Mouse (Mus musculus) heart, postnatal 10 days (tissue): ENCODE data around the gene Klc1. TPM values are rescaled to one million over a fixed set of nuclear protein-coding genes. Genes with fewer than 3 reads are reported as not detected.

Experiments used
- DNase-seq, 2 experiments: peaks; one replicate each; pipeline ENCODE4 v3.0.0; 2021
- intact Hi-C: fragments of 180-260 bp; cut with DNase I; formaldehyde crosslinking; loops from one replicate; pipeline ENCODE4 v1.15.1; 2025
- total RNA-seq, 2 experiments: library from RNA; stranded (reverse); gene quantifications; 2 replicates each; pipeline ENCODE4 v1.2.3; 2021

Gene Klc1
- total RNA-seq, 2 experiments from 2014 or later: 151 to 166 TPM

DNA sequence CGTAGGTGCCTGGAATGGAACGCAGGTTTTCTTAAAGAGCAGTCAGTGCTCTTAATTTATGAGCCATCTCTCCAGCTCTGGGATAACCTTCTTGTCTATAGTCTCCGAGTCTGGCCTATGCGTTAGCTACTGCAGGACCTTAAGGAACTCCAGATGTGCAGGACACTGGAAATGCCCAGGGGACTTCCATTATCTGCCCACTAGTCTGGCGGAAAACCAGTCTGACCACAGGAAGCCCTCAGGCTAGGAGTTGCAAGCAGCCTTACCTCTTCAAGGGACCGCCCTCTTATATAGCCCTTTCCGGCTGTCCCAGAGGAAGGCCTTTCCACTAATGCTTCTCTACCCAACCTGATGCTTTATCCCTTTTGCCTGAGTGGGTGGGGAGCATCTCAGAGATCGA lies 17.3 kb upstream of the Klc1 start:
- DNase-seq: no peak
- intact Hi-C loops: loop anchor here (5.0 kb wide), 1 partner anchor 206 kb away; no protein-coding TSS in a partner anchor

DNA sequence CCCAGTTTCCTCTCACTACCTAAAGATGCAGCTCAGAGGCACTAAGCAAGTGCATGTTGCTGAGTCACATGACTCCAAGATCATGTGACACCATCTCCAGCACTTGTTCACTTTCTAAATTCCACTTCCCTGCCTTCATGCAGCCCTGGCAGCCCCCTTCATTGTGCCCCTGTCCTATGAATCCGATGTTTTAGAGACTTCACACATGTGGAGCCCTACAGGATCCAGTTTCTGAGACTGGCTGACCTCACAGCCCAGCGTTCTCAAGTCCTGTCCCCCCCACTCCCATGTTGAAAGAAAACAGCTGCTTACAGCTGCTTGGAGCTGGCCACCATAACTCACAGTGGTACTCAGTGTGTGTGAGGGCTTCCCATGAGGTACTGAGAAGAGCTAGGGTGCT lies 15.2 kb upstream of the Klc1 start:
- intact Hi-C loops: loop anchor here (5.0 kb wide), 1 partner anchor 204 kb away; no protein-coding TSS in a partner anchor
- peak; percentile 71 to 74 for DNase-seq

DNA sequence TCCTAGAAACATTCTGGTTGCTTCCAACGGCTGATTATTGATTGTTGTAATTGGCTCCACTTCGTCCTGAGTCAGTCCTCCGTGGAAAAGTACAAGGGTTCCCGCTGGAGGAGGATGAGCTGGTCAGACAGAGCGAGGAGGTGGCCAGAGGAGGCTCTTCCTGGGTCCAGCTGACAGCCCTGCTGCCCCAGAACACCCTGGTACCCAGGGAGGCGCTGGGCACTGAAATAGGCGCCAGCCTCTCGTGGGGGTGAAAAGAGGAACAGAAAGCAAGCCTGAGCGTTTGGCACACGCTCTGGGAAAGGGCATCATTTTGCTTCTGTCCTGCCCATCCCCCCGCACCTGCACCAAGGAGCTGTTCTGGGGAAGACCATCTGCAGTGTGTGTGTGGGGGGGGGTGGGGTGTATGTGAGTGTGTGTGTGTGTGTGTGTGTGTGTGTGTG lies 14.6 kb upstream of the Klc1 start:
- DNase-seq: peak in 1 of 2 experiments; percentile 39
- intact Hi-C loops: loop anchor here (5.0 kb wide), 1 partner anchor 203 kb away; no protein-coding TSS in a partner anchor

DNA sequence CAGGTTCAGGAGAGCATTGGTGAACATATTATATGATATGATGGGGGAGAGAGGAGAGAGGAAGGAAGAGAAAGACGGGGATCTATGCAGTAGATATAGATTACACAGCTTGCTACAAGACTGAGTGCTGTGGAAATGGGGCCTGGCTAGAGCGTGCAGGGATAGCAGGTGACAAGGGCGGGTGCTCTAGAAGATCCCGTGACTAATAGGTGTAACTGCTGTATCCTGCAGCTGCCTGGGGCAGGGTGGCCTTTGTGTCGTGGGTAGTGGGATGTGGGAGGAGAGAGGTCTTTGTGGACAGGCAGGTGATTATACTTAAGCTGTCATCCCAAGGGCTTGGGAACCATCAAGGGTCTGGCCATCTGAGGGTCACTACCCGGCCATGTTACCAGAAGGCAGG lies 13.4 kb upstream of the Klc1 start:
- no peak for DNase-seq
- intact Hi-C loops: no loop called here

DNA sequence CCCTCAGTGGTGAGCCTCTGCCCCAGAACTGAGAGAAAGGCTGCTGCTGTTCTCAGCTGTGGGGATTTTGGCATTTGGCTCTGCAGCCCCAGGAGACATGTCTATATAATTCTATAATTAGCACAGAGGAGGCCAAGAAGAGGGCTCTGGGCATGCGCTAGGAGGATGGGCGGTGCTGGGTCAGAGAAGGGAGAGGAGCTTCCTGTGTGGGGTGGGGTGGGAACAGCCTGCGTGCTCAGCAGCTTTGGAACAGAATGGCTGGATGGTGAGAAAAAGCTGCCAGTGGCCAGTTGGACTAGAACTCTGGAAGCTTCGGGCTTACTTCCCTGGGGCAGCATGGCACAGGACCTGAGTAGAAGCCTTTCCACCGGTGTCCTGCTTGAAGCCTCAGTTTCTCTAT lies 12.6 kb upstream of the Klc1 start:
- intact Hi-C loops: no loop called here
- peak; percentile 89 to 91 for DNase-seq

DNA sequence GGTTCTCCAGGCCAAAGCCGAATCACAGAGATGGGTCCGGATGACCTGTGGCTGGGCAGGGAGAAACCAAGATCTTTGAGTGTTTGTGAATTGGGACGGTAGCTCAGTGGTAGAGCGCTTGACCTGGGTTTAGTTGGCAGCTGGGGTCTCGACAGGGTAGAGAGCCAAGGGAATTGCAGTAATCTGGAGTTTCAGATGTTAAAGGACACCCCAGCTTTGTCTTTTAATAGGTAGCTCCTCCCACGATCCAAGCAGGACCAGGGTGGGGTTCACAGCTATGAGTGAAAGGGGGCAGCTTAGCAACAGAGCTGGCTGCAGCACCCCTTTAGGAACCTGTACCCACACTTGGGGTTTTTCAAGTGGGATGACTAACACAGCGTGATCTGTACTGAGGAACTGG lies 11.2 kb upstream of the Klc1 start:
- DNase-seq: no peak
- intact Hi-C loops: no loop called here

DNA sequence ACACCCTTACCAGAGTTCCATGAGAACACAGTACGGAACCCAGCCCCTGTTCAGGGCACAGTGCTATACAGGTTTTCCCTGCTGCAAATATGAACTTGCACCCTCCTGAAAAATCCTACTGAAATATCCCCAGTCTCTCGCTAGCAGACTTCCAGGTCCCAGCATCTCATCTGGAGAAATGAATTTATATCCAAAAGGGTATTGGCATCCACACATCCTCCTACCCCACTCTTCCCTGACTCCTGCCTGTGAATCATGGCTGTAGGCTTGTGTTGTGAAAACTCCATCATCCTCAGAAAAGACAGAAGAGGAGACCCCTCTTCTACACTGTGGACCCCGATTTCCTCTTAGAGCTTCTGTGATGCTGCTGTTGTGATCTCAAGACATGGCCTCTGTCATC lies 7.9 kb upstream of the Klc1 start:
- DNase-seq: no peak
- intact Hi-C loops: no loop called here

DNA sequence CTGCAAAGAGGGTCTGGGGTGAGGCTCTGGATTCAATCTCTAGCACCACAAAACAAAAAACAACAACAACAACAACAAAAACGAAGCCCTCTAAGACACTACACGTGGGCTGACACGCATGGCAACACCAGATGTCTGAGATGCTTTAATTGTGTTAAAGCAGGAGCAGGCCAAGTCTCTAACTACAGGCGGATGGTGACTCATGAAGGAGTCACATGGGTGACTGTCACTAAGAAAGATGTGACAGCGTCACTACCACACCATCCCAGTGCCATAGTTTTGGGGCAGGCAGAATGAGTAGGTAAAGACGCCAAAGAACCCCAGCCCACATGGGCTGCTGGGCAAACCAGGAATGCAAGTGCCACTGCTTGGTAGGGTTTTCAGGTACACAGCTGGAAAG lies 6.2 kb upstream of the Klc1 start:
- intact Hi-C loops: no loop called here
- no peak for DNase-seq

DNA sequence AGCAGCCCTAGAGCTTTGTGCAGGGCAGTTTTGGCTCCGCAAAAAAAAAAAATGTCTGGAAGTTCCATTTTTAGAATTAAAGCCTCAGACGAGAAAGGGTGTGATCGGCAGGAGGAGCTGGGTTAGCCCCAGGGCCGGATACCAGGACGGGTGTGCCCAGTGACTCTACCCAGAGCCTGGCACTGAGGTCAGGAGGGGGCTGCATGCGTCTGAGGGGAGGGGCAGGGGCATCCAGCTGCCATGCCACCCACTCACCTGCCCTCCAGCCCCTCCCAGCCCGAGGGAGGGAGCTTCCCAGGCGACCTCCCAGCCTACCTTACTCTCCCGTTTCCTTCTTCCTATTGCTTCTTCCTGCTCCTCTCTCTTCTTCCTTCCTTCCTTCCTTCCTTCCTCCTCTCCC lies 5.3 kb upstream of the Klc1 start:
- intact Hi-C loops: no loop called here

DNA sequence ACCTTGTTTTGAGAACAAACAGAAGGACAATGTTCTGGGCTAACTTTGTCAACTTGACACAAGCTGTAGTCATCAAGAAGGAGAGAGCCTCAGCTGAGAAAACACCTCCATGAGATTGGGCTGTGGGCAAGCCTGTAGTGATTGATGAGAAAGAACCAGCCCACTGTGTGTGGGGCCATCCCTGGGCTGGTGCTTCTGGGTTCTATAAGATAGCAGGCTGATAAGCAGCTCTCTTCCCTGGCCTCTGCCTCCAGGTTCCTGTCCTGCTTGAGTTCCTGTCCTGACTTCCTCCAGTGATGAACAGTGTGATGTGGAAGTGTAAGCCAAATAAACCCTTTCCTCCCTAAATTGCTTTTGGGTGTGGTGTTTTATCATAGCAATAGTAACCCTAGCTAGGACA lies 3.9 kb upstream of the Klc1 start:
- intact Hi-C loops: no loop called here
- no peak for DNase-seq

More for the DNA sequence above, 5.3 kb upstream of the Klc1 start:
- no peak for DNase-seq

DNA sequence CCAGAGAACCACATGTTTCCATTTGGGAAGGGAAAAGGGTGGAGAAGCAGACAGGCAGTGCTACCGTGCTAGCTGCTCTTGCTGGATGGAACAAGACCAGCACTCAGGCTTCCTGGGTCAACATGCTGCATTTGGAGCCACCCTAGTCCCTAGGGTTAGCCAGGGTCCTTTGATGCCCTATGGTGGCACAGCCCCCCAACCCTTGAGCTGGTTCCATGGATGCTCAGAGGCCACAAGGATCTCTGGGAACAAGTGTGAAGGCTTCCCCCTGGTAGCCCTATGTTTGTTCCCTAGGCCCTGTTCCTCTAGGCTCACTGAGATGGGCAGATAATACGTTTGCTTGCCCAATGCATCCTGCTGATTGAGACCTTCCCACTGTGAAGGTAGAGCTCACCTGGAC lies 3.4 kb upstream of the Klc1 start:
- intact Hi-C loops: no loop called here

DNA sequence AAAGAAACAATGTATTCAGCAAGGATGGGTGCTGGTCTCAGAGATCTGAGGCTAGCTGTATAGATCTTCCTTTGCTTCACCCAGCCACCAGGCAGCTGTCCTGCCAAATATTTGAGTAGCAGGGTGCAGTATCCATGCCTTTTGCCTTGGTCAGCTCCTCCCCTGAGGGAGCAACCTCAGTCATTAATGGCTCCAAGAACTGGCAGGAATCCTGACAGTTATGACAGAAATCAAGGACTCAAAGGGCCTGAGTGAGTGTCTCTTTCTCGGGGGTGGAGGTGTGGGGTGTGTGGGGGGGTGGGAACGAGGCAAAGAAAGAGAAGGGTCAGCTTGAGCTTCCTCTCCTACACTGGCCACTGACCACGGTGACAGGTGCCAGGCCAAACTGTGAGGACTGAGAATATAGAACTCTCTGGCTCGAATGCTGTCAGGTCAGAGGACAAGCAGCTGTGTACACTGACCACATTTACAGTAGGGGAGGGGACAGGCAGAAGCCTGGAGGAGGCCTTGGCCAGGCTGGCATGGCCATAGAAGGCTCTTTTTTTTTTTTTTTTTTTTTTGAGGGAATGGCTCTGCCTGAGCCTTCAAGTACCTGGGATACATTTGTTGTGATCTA lies 2.5 kb upstream of the Klc1 start:
- intact Hi-C loops: no loop called here
- DNase-seq: no peak

More for the DNA sequence above, 3.4 kb upstream of the Klc1 start:
- DNase-seq: no peak

DNA sequence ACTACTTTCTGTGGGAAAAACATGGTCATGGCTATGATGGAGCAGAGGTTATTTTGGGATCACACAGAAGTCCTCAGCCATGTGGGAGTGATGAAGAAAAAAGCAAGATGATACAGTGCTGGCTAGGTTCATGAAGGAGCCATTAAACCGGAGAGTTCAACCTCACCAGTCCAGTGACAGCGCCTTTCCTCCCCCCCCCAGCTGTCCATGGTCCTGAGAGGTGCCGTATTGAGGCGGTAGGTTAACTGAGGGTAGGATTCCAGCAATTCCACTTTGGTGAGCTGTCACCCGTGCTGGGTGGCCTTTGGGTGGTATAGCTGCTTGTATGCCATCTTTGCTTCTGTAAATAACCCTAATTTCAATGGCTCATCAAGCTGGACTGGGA lies 2.0 kb upstream of the Klc1 start:
- intact Hi-C loops: no loop called here
- no peak for DNase-seq

DNA sequence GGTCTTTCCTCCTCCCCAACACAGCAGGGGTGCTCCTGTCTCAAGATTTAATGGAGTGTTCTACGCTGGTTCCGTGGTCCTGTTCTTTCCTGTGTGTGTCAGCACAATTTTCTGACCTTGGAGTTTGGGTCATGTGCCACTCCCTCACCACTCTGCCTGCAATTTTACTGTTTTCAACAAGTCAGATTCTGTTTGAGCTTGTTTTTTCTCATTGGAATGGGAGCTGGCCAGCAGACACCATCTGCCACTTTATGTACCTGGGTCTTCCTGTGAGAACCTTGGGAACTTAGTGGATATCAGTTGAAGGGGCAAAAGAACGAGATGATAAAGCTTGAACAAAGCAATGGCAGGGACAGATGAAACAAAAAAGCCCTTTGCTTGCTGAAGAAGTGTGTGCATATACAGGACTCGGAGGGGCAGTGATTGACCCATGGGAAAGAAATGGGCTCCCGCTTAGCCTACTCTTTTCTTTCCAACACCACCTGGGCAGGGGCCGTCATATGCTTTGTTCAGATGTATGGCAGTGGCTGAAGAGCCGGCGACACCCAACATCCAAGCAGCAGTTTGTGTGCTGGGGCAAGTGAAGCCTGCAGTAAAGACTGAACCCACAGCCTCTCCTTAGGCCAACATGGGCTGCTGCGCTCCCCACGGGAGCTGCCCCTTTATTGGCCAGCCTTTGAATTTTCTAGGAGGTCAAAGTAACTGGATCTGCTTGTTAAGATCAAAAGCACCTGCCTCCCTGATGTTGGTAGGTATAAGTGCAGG lies 906 bp upstream of the Klc1 start:
- intact Hi-C loops: no loop called here
- no peak for DNase-seq

DNA sequence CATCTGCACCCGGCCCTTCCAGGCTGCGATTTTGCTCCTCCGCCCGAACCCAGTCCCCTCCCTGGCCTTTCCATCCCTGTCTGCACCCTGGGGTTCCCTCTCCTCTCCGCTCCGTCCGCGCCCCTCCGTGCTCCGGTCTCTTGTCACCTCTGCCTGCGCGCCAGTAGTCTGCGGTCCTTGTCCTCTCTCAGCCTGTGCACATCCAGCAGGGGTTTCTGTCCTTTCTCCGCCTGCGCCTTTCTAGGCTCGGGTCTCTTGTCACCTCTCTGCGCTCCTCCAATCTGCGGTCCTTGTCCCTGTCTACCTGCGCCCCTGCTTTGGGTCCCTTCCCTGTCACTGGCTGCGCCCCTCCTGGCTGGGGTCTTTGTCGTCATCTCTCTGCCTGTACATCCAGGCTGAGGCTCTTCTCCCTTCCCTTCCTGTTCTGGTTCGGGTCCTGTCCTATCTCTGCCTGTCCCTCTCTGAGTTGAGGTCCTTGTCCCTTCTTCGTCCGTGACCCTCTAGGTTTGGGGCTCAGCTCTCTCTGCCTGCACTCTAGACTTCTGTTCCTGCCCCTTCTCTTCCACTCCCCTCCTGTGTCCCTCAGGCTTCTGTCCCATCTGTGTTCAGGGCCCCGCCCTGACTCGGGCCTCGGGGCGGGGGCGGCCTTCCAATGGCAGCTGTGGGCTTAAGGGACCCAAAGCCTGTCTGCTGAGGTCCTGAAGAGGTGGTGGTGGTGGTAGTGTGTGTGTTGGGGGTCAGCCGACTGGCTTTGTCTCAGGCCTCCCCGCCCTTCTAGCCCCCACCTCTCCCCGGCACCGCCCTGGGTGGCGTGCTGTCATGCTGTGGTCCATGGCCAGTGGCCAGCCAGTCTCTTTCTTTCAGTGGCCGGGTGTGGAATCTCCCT lies 770 bp downstream of the Klc1 start:
- intact Hi-C loops: no loop called here
- DNase-seq: peak; percentile 88

DNA sequence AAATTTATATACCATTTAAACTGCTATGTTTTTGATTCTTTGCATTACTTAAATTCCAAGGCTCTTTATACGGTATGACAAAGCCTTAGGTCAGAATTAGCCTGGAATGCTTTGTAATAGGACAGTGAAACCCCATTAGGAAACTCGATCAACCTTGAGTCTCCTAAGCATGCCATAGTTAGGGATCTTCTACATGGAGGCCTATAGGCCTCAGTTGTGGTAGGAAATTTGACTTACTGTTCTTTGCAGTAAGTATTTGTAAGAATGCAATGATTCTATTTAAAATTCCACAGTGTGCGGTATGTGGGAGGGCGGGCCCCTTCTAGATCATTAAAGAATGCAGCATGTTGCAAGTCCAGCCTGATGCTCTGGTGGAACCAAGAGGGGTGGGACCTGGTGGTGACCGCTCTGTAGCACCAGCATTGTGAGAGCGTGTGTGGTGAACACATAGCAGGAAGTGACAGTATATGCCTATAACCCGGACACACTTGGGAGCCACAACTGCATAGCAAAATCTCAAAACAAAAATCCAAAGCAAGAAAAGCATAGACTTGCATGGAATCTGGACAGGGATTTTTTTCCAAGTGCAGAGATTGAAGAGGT lies 1.8 kb downstream of the Klc1 start:
- DNase-seq: no peak
- intact Hi-C loops: no loop called here

DNA sequence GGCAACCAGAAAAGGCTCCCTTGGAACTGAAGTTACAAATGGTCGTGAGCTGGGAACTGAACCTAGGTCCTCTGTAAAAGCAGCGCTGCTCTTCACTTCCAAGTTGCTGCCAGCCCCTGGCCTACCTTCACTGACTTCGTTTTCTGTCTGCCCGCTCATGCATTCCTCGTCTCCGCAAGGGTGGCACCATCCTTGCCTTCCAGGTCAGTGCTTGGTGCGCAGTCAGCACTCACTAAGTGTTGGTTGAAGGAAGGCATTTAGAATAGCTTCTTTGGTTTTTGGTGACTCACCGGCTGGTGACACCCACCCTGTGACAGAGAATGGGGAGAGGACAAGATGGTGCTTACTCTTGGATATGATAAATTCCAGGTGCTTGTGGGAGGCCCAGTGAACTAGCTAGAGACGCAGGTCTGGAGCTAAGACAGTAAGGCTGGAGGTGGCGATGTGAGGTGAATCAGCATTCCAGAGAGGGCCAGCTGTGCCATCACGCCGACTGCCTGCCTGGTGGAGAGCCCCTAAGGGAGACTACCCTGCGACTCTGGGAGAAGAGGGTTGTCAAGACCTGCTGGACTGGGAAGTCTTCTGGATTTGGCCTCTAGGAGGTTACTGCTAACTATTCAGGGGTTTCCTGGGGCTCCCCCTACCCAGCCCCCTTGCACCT lies 4.1 kb downstream of the Klc1 start:
- intact Hi-C loops: no loop called here
- no peak for DNase-seq

DNA sequence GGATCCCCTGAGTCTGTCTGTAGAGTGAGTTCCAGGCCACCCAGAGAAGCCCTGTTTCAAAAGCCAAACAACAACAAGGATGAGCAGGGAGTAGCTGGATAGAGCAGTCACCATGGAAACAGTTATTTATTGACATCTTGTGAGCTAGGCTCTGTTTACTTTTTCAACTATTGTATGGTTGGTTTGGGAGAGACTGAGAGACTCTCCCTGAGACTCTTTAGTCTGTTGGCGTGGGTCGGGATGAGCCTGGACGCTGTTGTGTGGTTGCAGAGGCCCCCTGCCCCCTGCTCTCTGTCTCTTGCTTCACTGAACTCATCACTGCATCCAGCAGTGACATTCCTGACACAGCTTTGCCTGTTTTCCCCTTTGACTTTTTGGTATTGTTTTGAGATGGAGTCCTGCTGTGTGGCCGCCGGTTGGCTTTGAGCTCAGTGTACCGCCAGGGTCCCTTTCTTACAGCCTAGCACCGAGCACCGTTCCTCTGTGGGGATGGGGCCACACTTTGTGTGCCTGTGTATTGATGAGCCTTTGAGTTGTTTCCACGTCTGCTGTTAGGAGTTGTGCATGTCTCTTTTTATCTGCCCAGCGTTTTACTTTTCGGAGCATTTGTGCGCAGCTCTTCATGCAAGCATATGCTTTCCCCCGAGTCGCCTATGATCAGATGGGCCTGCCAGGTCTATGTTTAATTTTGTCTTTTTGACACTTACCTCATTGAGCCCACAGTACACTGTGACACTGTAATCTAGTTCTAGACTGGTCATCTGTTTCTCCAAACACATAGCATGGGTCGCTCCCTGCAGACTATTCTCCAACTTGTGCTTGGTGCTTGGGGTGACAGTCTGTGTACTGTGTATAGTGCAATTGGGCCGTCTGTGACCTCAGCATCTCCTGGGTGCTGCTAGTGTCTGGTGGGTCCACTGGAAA lies 7.9 kb downstream of the Klc1 start:
- intact Hi-C loops: no loop called here

DNA sequence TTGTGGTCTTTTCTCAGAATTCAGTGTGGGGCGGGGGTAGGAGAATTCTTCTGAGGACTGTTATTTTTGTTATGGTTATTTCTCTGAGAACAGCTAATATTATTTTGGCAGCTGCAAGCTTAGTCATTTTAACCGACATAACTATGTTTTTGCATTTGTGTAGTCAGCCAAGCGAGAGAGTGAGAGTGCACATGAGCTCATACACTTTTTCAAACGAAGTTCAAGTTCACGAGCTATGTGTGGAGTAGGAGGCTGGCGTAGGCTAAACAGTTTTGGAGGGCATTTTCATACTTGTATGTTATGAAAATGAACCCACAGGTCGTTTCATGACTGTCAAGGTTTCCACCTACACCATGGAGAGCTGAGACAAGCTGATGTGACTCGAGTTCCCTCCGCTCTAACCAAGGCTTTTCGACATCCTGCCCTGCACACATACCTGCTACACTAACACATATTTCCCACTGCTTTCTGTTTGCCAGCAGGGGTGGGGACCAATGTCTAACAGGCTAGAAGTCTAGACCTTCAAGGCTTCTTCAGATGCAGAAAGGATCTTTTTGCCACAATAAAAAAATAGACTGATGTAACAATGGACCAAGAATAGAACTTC lies 9.8 kb downstream of the Klc1 start:
- intact Hi-C loops: no loop called here
- DNase-seq: no peak

More for the DNA sequence above, 7.9 kb downstream of the Klc1 start:
- DNase-seq: no peak
